Mouse (Mus musculus) embryonic facial prominence, embryonic 13.5 days (tissue): ENCODE measurements around the gene Evl. TPM values are rescaled to one million over a fixed set of nuclear protein-coding genes. Genes with fewer than 3 reads are reported as not detected.

Experiments
- ATAC-seq: fragments of 200-750 bp; cut with Nextera tagmentation; 2 replicates; pipeline ENCODE4 v1.8.0; 2017; ENCODE audit warnings: low read depth; ENCODE audit not compliant: insufficient number of reproducible peaks, insufficient read depth, low FRiP score, low TSS enrichment
- H3K27ac ChIP-seq: fragments of 300-500 bp; sonication (generic); 2 replicates; pipeline ENCODE4 v1.5.1; 2015; ENCODE audit warnings: moderate library complexity, mild to moderate bottlenecking, inconsistent platforms
- H3K27me3 ChIP-seq: fragments of 300-500 bp; sonication (generic); 2 replicates; pipeline ENCODE4 v1.6.1; 2015; ENCODE audit warnings: mild to moderate bottlenecking, inconsistent platforms
- H3K36me3 ChIP-seq: fragments of 300-500 bp; sonication (generic); 2 replicates; pipeline ENCODE4 v1.6.1; 2015; ENCODE audit warnings: mild to moderate bottlenecking, inconsistent platforms
- H3K4me1 ChIP-seq: fragments of 300-500 bp; sonication (generic); 2 replicates; pipeline ENCODE4 v1.6.1; 2015; ENCODE audit warnings: inconsistent platforms
- H3K4me2 ChIP-seq: fragments of 300-500 bp; sonication (generic); 2 replicates; pipeline ENCODE4 v1.6.1; 2015; ENCODE audit warnings: moderate library complexity, mild to moderate bottlenecking, inconsistent platforms
- H3K4me3 ChIP-seq: fragments of 300-500 bp; sonication (generic); 2 replicates; pipeline ENCODE4 v1.5.1; 2015; ENCODE audit warnings: mild to moderate bottlenecking, inconsistent platforms
- H3K9ac ChIP-seq: fragments of 300-500 bp; sonication (generic); 2 replicates; pipeline ENCODE4 v1.6.1; 2015; ENCODE audit warnings: mild to moderate bottlenecking, inconsistent platforms
- H3K9me3 ChIP-seq: fragments of 300-500 bp; sonication (generic); 2 replicates; pipeline ENCODE4 v1.6.1; 2016; ENCODE audit warnings: inconsistent platforms
- WGBS: fragments of 180-500 bp; shearing (Covaris S2); methylation state at CpG from one replicate; pipeline ENCODE4 v1.1.7; 2015; ENCODE audit warnings: mixed read lengths; 5-methylcytosine and 5-hydroxymethylcytosine counted together
- polyA plus RNA-seq: library from polyadenylated mRNA; unstranded; fragments of >200 nt; fragmentation: Nextera tagmentation; extraction: Ambion mirVana; gene quantifications from 2 replicates; pipeline ENCODE4 v1.2.1, GENCODE M21; 2015

The Evl gene
- polyA plus RNA-seq, 1 experiment from 2014 or later = 79.3 TPM

- H3K27ac ChIP-seq = no peak overlapping the region
- no peak overlapping the region for H3K4me2 ChIP-seq
- peaks cover 4% of the 10 kb centered on the region; the same call in 1 of the 2 replicates for H3K9me3 ChIP-seq
- no peak overlapping the region for H3K4me3 ChIP-seq
- no peaks in the 10 kb centered on the region for H3K36me3 ChIP-seq
- H3K9ac ChIP-seq = no peak overlapping the region
- peaks cover 6% of the 10 kb centered on the region for H3K4me1 ChIP-seq
- H3K27me3 ChIP-seq = no peaks in the 10 kb centered on the region
- no peak for ATAC-seq
- WGBS = 75% methylated on average over 15 of the region's 15 CpGs
Measured at GRCm38 (mm10) chr12:108547251-108547875, 7.2 kb upstream of the Evl start.

- H3K27me3 ChIP-seq = no peaks in the 10 kb centered on the region
- no peak overlapping the region for H3K4me2 ChIP-seq
- no peak overlapping the region for H3K4me3 ChIP-seq
- no peak for ATAC-seq
- no peak overlapping the region for H3K27ac ChIP-seq
- H3K9me3 ChIP-seq = peaks cover 4% of the 10 kb centered on the region; the same call in 1 of the 2 replicates
- H3K4me1 ChIP-seq = peaks cover 23% of the 10 kb centered on the region
- WGBS = 79% methylated on average over 7 of the region's 7 CpGs
- H3K36me3 ChIP-seq = no peaks in the 10 kb centered on the region
- H3K9ac ChIP-seq = no peak overlapping the region
Measured at GRCm38 (mm10) chr12:108551731-108552130, 2.8 kb upstream of the Evl start.

GRCm38 (mm10) chr12:108553079-108553478 lies 1.4 kb upstream of the Evl start:
- no peak for ATAC-seq
- WGBS = 38% methylated on average over 6 of the region's 6 CpGs
- H3K27me3 ChIP-seq = no peaks in the 10 kb centered on the region
- H3K4me1 ChIP-seq = peaks cover 33% of the 10 kb centered on the region
- peaks cover 4% of the 10 kb centered on the region; the same call in 1 of the 2 replicates for H3K9me3 ChIP-seq
- no peak overlapping the region for H3K27ac ChIP-seq
- no peak overlapping the region for H3K4me3 ChIP-seq
- no peak overlapping the region for H3K9ac ChIP-seq
- H3K36me3 ChIP-seq = no peaks in the 10 kb centered on the region
- H3K4me2 ChIP-seq = no peak overlapping the region

GRCm38 (mm10) chr12:108554861-108555556 lies 489 bp downstream of the Evl start:
- Histone ChIP-seq H3K27me3 (no peaks in the 10 kb centered on the region), H3K4me3 (peak overlapping the region; percentile 99), H3K27ac (peak overlapping the region; percentile 92), H3K9ac (peak overlapping the region; percentile 97), H3K4me1 (peaks cover 49% of the 10 kb centered on the region), H3K36me3 (no peaks in the 10 kb centered on the region), H3K4me2 (peak overlapping the region; percentile 70), H3K9me3 (no peaks in the 10 kb centered on the region)
- WGBS = under 1% methylated on average over 69 of the region's 100 CpGs
- ATAC-seq = peak; percentile 68

DNA sequence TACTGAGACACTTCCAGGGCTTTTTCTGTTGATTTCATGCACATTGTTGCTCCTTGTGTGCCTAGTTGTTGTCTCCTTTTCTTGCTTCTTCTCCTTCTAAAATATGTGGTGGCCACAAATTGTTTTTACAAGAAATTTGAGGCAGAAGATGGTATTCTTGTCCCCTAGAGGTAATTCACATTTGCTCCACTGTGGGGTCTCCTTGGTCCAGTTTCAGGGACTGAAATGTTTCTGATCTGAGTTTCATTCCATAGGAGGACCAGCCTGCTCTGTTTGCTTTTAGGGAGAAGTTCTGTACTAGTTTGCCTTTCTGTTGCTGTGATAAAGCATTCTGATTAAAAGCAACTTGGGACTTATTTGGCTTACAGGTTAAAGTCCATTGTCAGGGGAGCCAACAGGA lies 3.7 kb downstream of the Evl start:
- H3K9me3 ChIP-seq = no peaks in the 10 kb centered on the region
- ATAC-seq = no peak
- peaks cover 50% of the 10 kb centered on the region for H3K4me1 ChIP-seq
- H3K4me2 ChIP-seq = peak overlapping the region; percentile 9; the same call in 1 of the 2 replicates
- no peak overlapping the region for H3K9ac ChIP-seq
- H3K27me3 ChIP-seq = no peaks in the 10 kb centered on the region
- no peak overlapping the region for H3K27ac ChIP-seq
- H3K4me3 ChIP-seq = no peak overlapping the region
- H3K36me3 ChIP-seq = no peaks in the 10 kb centered on the region

DNA sequence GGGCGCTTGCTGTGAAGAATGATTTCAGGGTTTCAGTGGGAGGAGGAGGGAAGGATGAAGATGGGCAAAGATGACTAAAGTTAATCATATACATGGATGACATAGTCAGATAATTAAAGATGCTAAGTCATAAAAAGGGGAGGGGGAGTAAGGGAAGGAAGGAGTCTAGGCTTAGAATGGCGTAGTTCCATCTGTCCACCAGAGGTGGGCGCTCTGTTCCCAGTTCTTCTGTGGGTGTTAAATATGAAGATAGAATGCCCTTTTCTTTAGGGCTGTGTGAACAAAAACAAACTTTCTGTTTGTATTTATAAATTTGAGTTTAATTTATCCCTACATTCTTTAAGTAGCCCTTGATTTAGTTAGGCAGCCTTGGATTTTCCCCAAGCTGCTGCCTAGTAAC lies 8.7 kb downstream of the Evl start:
- 81% methylated on average over 3 of the region's 3 CpGs for WGBS
- Histone ChIP-seq H3K27ac (no peak overlapping the region), H3K4me3 (no peak overlapping the region), H3K27me3 (no peaks in the 10 kb centered on the region), H3K36me3 (peaks cover 8% of the 10 kb centered on the region), H3K4me2 (no peak overlapping the region), H3K4me1 (peaks cover 27% of the 10 kb centered on the region), H3K9ac (no peak overlapping the region), H3K9me3 (peaks cover 5% of the 10 kb centered on the region; the same call in 1 of the 2 replicates)
- no peak for ATAC-seq

GRCm38 (mm10) chr12:108564910-108565506 lies 10.5 kb downstream of the Evl start:
- Histone ChIP-seq H3K4me3 (no peak overlapping the region), H3K4me2 (no peak overlapping the region), H3K4me1 (peaks cover 13% of the 10 kb centered on the region), H3K27me3 (no peaks in the 10 kb centered on the region), H3K9me3 (peaks cover 5% of the 10 kb centered on the region; the same call in 1 of the 2 replicates), H3K36me3 (peaks cover 8% of the 10 kb centered on the region), H3K9ac (no peak overlapping the region), H3K27ac (no peak overlapping the region)
- 64% methylated on average over 12 of the region's 12 CpGs for WGBS
- no peak for ATAC-seq

- H3K4me1 ChIP-seq = no peaks in the 10 kb centered on the region
- no peaks in the 10 kb centered on the region for H3K9me3 ChIP-seq
- WGBS = 72% methylated on average over 7 of the region's 7 CpGs
- no peak overlapping the region for H3K9ac ChIP-seq
- ATAC-seq = no peak
- no peaks in the 10 kb centered on the region for H3K27me3 ChIP-seq
- peaks cover 26% of the 10 kb centered on the region for H3K36me3 ChIP-seq
- no peak overlapping the region for H3K4me2 ChIP-seq
- H3K4me3 ChIP-seq = no peak overlapping the region
- no peak overlapping the region for H3K27ac ChIP-seq
Measured at GRCm38 (mm10) chr12:108579156-108579871, 24.8 kb downstream of the Evl start.

GRCm38 (mm10) chr12:108583775-108584174 lies 29.3 kb downstream of the Evl start:
- Histone ChIP-seq H3K9me3 (no peaks in the 10 kb centered on the region), H3K4me2 (no peak overlapping the region), H3K27me3 (no peaks in the 10 kb centered on the region), H3K4me1 (no peaks in the 10 kb centered on the region), H3K4me3 (no peak overlapping the region), H3K27ac (no peak overlapping the region), H3K36me3 (peaks cover 24% of the 10 kb centered on the region), H3K9ac (no peak overlapping the region)
- no peak for ATAC-seq
- WGBS = 90% methylated on average over 1 of the region's 1 CpGs

DNA sequence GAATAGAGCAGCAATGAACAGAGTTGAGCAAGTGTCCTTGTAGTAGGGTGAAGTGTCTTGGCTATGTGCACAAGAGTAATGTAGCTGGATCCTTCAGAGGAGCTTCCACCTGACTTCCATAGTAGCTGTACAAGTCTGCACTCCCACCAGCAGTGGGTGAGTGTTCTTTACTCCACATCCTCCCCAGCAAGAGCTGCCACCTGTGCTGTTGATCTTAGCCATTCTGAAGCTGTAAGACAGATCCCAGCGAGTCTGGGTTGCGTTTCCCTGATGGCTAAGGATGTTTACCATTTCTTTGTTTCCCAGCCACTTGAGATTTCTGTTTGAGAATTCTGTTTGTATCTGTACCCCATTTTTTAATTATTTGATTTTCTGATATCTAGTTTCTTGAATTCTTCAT lies 35.6 kb downstream of the Evl start:
- 87% methylated on average over 2 of the region's 2 CpGs for WGBS
- H3K4me2 ChIP-seq = no peak overlapping the region
- H3K27ac ChIP-seq = no peak overlapping the region
- no peak for ATAC-seq
- H3K9me3 ChIP-seq = no peaks in the 10 kb centered on the region
- no peak overlapping the region for H3K4me3 ChIP-seq
- peaks cover 26% of the 10 kb centered on the region for H3K36me3 ChIP-seq
- no peaks in the 10 kb centered on the region for H3K4me1 ChIP-seq
- no peaks in the 10 kb centered on the region for H3K27me3 ChIP-seq
- no peak overlapping the region for H3K9ac ChIP-seq

GRCm38 (mm10) chr12:108591586-108591985 lies 37.1 kb downstream of the Evl start:
- Histone ChIP-seq H3K4me1 (no peaks in the 10 kb centered on the region), H3K27ac (no peak overlapping the region), H3K9ac (no peak overlapping the region), H3K4me3 (no peak overlapping the region), H3K9me3 (no peaks in the 10 kb centered on the region), H3K36me3 (peaks cover 21% of the 10 kb centered on the region), H3K4me2 (no peak overlapping the region), H3K27me3 (no peaks in the 10 kb centered on the region)
- WGBS = 61% methylated on average over 5 of the region's 5 CpGs
- ATAC-seq = no peak
